Mouse (Mus musculus): Measurements from ENCODE around the gene Aldh1l2.

DNA sequence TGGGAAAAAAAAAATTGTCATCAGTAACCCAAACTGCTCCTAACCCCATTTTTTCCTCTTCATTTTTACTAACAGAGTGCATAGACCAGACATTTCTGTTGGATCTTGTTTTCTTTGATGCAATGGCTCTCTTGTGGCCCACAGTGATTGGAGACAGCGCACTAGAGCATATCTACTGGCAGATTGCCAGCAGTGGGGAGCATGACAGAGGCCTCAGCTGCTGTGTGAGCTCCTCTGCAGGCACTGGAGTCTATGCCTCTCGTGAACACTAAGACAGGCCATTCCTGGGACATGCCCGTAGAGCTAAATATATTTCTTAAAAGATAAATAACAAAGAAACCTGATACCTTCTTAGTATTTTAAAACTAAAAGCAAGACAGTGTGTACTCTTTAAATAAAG, 6.2 kb upstream of the Aldh1l2 start:
- TF ChIP-seq MYOG (IDR thresholded peaks at IDR 0.05; ENCODE audit: control insufficient read depth in 1 of 3, insufficient read depth in 1 of 3, insufficient read length in 2 of 3, low read depth in 2 of 3) (peak in 2 of 3 experiments; percentile 16 to 58), TCF3 (IDR thresholded peaks at IDR 0.05; ENCODE audit: insufficient read length, low read depth) (no peak), TCF12 (IDR thresholded peaks at IDR 0.05; ENCODE audit: insufficient read depth, poor library complexity, severe bottlenecking) (no peak), POLR2A (IDR thresholded peaks at IDR 0.05; ENCODE audit: insufficient read length, low read depth) (no peak), E2F4 (IDR thresholded peaks at IDR 0.05; ENCODE audit: insufficient read depth) (no peak), REST (IDR thresholded peaks at IDR 0.05; ENCODE audit: insufficient read depth, insufficient read length) (no peak), MAX (IDR thresholded peaks at IDR 0.05; ENCODE audit: low read depth) (no peak), USF1 (IDR thresholded peaks at IDR 0.05; ENCODE audit: low read depth) (no peak), MYOD1 (IDR thresholded peaks at IDR 0.05; ENCODE audit: control insufficient read depth in 1 of 3, insufficient read length in 2 of 3, low read depth in 2 of 3) (peak; percentile 17 to 56 (median 24)), CEBPB (IDR thresholded peaks at IDR 0.05; ENCODE audit: insufficient read depth, poor library complexity, severe bottlenecking) (no peak)

Measured in myocyte (in vitro differentiated cells).